Mouse (Mus musculus) c-Kit-positive CD71-positive TER-119-negative erythroid progenitor cells, embryonic 14.5 days (primary cell): ENCODE data around the gene Hus1.

Experiments
- DNase-seq: peaks from one replicate; pipeline ENCODE4 v3.0.0-alpha.2; 2013; ENCODE audit warnings: low read depth

Hus1 gene

GRCm38 (mm10) chr11:8978154-8978553 is 32.8 kb downstream of the Hus1 start:
- DNase-seq: no peak

- no peak for DNase-seq
Observed at GRCm38 (mm10) chr11:8973166-8973565, 37.8 kb downstream of the Hus1 start, which contains the start of gene Pkd1l1. TSS of gene Pkd1l1 (minus strand) at chr11:8973266.

- DNase-seq: no peak
Observed at GRCm38 (mm10) chr11:8972093-8972492, 38.9 kb downstream of the Hus1 start.

- peak; percentile 75 for DNase-seq
Observed at GRCm38 (mm10) chr11:8970509-8970908, 40.5 kb downstream of the Hus1 start.

- no peak for DNase-seq
Observed at GRCm38 (mm10) chr11:8968094-8968493, 42.9 kb downstream of the Hus1 start.

GRCm38 (mm10) chr11:8958572-8958971 is 52.4 kb downstream of the Hus1 start:
- no peak for DNase-seq

GRCm38 (mm10) chr11:8958108-8958507 is 52.9 kb downstream of the Hus1 start:
- no peak for DNase-seq

GRCm38 (mm10) chr11:8957023-8957422 is 54.0 kb downstream of the Hus1 start:
- no peak for DNase-seq

GRCm38 (mm10) chr11:8955678-8956077 is 55.3 kb downstream of the Hus1 start:
- DNase-seq: no peak

GRCm38 (mm10) chr11:8949765-8950430 is 61.1 kb downstream of the Hus1 start:
- no peak for DNase-seq

- no peak for DNase-seq
Observed at GRCm38 (mm10) chr11:8948871-8949270, 62.1 kb downstream of the Hus1 start.

GRCm38 (mm10) chr11:8944114-8944513 is 66.9 kb downstream of the Hus1 start:
- no peak for DNase-seq
